Mouse (Mus musculus) kidney, embryonic 14.5 days (tissue): ENCODE measurements around the gene Rab26. TPM values are rescaled to one million over a fixed set of nuclear protein-coding genes. Genes with fewer than 3 reads are reported as not detected.

Experiments used
- ATAC-seq: fragments of 200-750 bp; cut with Nextera tagmentation; 2 replicates; pipeline ENCODE4 v1.8.0; 2017; ENCODE audit warnings: moderate number of reproducible peaks, mild to moderate bottlenecking, moderate TSS enrichment, moderate library complexity; ENCODE audit not compliant: low FRiP score, low TSS enrichment
- H3K27ac ChIP-seq: fragments of 300-500 bp; sonication (generic); 2 replicates; pipeline ENCODE4 v1.5.1; 2014; ENCODE audit warnings: low read depth, mild to moderate bottlenecking, low read length, moderate library complexity, mixed read lengths
- H3K27me3 ChIP-seq: fragments of 300-500 bp; sonication (generic); 2 replicates; pipeline ENCODE4 v1.6.1; 2014; ENCODE audit warnings: mild to moderate bottlenecking, low read length; ENCODE audit not compliant: control insufficient read depth, insufficient read depth
- H3K36me3 ChIP-seq: fragments of 300-500 bp; sonication (generic); 2 replicates; pipeline ENCODE4 v1.6.1; 2014; ENCODE audit warnings: low read length, mixed read lengths; ENCODE audit not compliant: control insufficient read depth, insufficient read depth
- H3K4me1 ChIP-seq: fragments of 300-500 bp; sonication (generic); 2 replicates; pipeline ENCODE4 v1.6.1; 2014; ENCODE audit warnings: low read length, mixed read lengths; ENCODE audit not compliant: control insufficient read depth, insufficient read depth
- H3K4me2 ChIP-seq: fragments of 300-500 bp; sonication (generic); replicated peaks from 2 replicates; pipeline ENCODE4 v1.6.1; 2014; ENCODE audit warnings: low read depth, mild to moderate bottlenecking, low read length
- H3K4me3 ChIP-seq: fragments of 300-500 bp; sonication (generic); 2 replicates; pipeline ENCODE4 v1.5.1; 2014; ENCODE audit warnings: mild to moderate bottlenecking, low read length
- H3K9ac ChIP-seq: fragments of 300-500 bp; sonication (generic); 2 replicates; pipeline ENCODE4 v1.6.1; 2014; ENCODE audit warnings: low read depth, mild to moderate bottlenecking, low read length, moderate library complexity
- H3K9me3 ChIP-seq: fragments of 300-500 bp; sonication (generic); 2 replicates; pipeline ENCODE4 v1.6.1; 2016; ENCODE audit warnings: low read length; ENCODE audit not compliant: control insufficient read depth
- WGBS: fragments of 180-500 bp; shearing (Covaris S2); extraction: QIAGEN DNeasy Blood & Tissue Kit; methylation state at CpG from one replicate; pipeline ENCODE4 v1.1.7; 2014; 5-methylcytosine and 5-hydroxymethylcytosine counted together
- polyA plus RNA-seq: library from polyadenylated mRNA; unstranded; fragments of >200 nt; fragmentation: Nextera tagmentation; extraction: Ambion mirVana; gene quantifications from 2 replicates; pipeline ENCODE4 v1.2.1, GENCODE M21; 2014

The Rab26 gene
- polyA plus RNA-seq, 1 experiment from 2014 or later, result 2.7 TPM

GRCm38 (mm10) chr17:24507129-24507664, 26.8 kb downstream of the Rab26 start:
- WGBS, result 52% methylated on average over 18 of the region's 19 CpGs
- H3K9me3 ChIP-seq, result no peaks in the 10 kb centered on the region
- peak overlapping the region; percentile 37 for H3K4me2 ChIP-seq
- H3K4me3 ChIP-seq, result no peak overlapping the region
- ATAC-seq, result no peak
- H3K27ac ChIP-seq, result no peak overlapping the region
- H3K4me1 ChIP-seq, result peaks cover 3% of the 10 kb centered on the region; the same call in 1 of the 2 replicates
- H3K27me3 ChIP-seq, result no peaks in the 10 kb centered on the region
- peaks cover 45% of the 10 kb centered on the region for H3K36me3 ChIP-seq
- no peak overlapping the region for H3K9ac ChIP-seq

DNA sequence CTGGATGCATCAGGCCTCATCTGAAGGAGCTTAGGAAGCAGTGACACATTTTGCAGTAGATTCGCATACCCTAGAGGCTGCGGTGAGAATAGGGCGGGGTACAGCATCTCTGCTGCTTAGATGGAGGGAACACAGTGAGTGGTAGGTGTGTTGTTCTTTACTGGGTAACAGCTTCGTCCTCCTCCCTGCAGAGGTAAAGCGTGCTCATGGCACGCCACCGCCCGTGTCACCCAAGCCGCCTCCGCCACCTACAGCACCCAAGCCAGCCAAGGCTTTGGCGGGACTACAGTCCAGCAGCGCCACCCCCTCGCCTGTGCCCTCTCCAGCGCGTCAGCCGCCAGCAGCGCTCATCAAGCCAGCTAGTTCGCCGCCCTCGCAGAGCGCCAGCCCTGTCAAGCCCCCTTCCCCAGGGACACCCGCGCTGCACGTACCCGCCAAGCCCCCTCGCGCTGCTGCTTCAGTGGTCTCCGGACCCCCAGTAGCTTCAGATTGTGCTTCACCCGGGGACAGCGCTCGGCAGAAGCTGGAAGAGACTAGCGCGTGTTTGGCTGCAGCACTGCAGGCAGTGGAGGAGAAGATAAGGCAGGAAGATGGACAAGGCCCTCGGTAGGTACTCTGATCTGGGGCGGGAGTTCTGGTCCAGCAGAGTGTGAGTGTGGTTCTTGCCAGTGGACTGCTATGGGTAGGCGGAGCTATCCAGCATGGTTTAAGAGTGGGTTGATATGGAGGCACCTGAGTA, 27.5 kb downstream of the Rab26 start:
- Histone ChIP-seq H3K9ac (no peak overlapping the region), H3K4me1 (peaks cover 3% of the 10 kb centered on the region; the same call in 1 of the 2 replicates), H3K36me3 (peaks cover 38% of the 10 kb centered on the region), H3K4me3 (0 out of 2 replicates have a peak overlapping the region, but pooled peaks have one; percentile 16), H3K9me3 (no peaks in the 10 kb centered on the region), H3K27me3 (no peaks in the 10 kb centered on the region), H3K4me2 (peak overlapping the region; percentile 37), H3K27ac (no peak overlapping the region)
- WGBS, result 26% methylated on average over 36 of the region's 36 CpGs
- ATAC-seq, result 0 out of 2 replicates have a peak, but pooled peaks have one; percentile 32

GRCm38 (mm10) chr17:24505286-24505955, 28.6 kb downstream of the Rab26 start:
- no peak overlapping the region for H3K27ac ChIP-seq
- peaks cover 3% of the 10 kb centered on the region; the same call in 1 of the 2 replicates for H3K4me1 ChIP-seq
- no peaks in the 10 kb centered on the region for H3K9me3 ChIP-seq
- no peak overlapping the region for H3K4me3 ChIP-seq
- H3K4me2 ChIP-seq, result no peak overlapping the region
- H3K36me3 ChIP-seq, result peaks cover 29% of the 10 kb centered on the region
- 94% methylated on average over 30 of the region's 30 CpGs for WGBS
- H3K9ac ChIP-seq, result no peak overlapping the region
- ATAC-seq, result no peak
- no peaks in the 10 kb centered on the region for H3K27me3 ChIP-seq

DNA sequence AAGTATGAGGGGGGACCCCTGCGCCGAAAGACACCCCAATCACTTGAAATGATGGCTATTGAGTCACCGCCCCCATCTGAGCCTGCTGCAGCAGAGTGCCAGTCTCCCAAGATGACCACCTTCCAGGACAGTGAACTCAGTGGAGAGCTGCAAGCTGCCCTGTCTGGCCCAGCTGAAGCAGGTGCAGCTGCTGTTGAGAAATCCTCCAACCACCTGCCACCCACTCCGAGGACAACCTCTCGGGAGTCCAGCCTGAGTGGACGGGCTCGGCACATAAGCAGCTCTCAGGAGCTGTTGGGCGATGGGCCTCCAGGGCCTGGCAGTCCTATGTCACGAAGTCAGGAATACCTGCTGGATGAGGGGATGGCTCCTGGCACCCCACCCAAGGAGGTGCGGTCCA, 29.9 kb downstream of the Rab26 start:
- Histone ChIP-seq H3K4me1 (peaks cover 3% of the 10 kb centered on the region; the same call in 1 of the 2 replicates), H3K9ac (no peak overlapping the region), H3K9me3 (no peaks in the 10 kb centered on the region), H3K4me2 (no peak overlapping the region), H3K36me3 (peaks cover 16% of the 10 kb centered on the region; the same call in 1 of the 2 replicates), H3K27me3 (no peaks in the 10 kb centered on the region), H3K27ac (no peak overlapping the region), H3K4me3 (no peak overlapping the region)
- ATAC-seq, result no peak
- 91% methylated on average over 10 of the region's 10 CpGs for WGBS

- ATAC-seq, result no peak
- 32% methylated on average over 11 of the region's 11 CpGs for WGBS
These were observed 31.8 kb downstream of the Rab26 start for GRCm38 (mm10) chr17:24502208-24502607.

GRCm38 (mm10) chr17:24496026-24496425, 38.0 kb downstream of the Rab26 start:
- Histone ChIP-seq H3K4me2 (no peak overlapping the region), H3K4me3 (no peak overlapping the region), H3K36me3 (no peaks in the 10 kb centered on the region), H3K27me3 (no peaks in the 10 kb centered on the region), H3K9ac (no peak overlapping the region), H3K4me1 (no peaks in the 10 kb centered on the region), H3K9me3 (no peaks in the 10 kb centered on the region), H3K27ac (no peak overlapping the region)
- ATAC-seq, result no peak
- WGBS, result 92% methylated on average over 1 of the region's 1 CpGs

More at GRCm38 (mm10) chr17:24502208-24502607, 31.8 kb downstream of the Rab26 start:
- Histone ChIP-seq H3K4me1 (peaks cover 3% of the 10 kb centered on the region; the same call in 1 of the 2 replicates), H3K36me3 (no peaks in the 10 kb centered on the region), H3K27me3 (no peaks in the 10 kb centered on the region), H3K9me3 (no peaks in the 10 kb centered on the region), H3K4me2 (no peak overlapping the region), H3K9ac (no peak overlapping the region), H3K27ac (no peak overlapping the region), H3K4me3 (no peak overlapping the region)

GRCm38 (mm10) chr17:24495443-24495842, 38.6 kb downstream of the Rab26 start:
- Histone ChIP-seq H3K36me3 (no peaks in the 10 kb centered on the region), H3K27me3 (no peaks in the 10 kb centered on the region), H3K9ac (no peak overlapping the region), H3K4me1 (no peaks in the 10 kb centered on the region), H3K4me3 (no peak overlapping the region), H3K9me3 (no peaks in the 10 kb centered on the region), H3K27ac (no peak overlapping the region), H3K4me2 (no peak overlapping the region)
- WGBS, result 76% methylated on average over 3 of the region's 3 CpGs
- no peak for ATAC-seq

- no peak overlapping the region for H3K27ac ChIP-seq
These were observed 39.2 kb downstream of the Rab26 start for GRCm38 (mm10) chr17:24494627-24495335.

More at GRCm38 (mm10) chr17:24494627-24495335, 39.2 kb downstream of the Rab26 start:
- Histone ChIP-seq H3K27me3 (no peaks in the 10 kb centered on the region), H3K4me3 (no peak overlapping the region), H3K9ac (no peak overlapping the region), H3K4me1 (no peaks in the 10 kb centered on the region), H3K9me3 (no peaks in the 10 kb centered on the region), H3K36me3 (no peaks in the 10 kb centered on the region), H3K4me2 (no peak overlapping the region)
- WGBS, result 48% methylated on average over 2 of the region's 2 CpGs
- 0 out of 2 replicates have a peak, but pooled peaks have one; percentile 18 for ATAC-seq
